Mouse (Mus musculus) cerebellum, adult 2 months (tissue): ENCODE results near the gene Thsd4.

Experiments
- CTCF ChIP-seq: fragments of 200-500 bp; IDR thresholded peaks from 2 replicates; pipeline ENCODE4 v1.5.1; 2011; ENCODE audit warnings: low read depth, mild to moderate bottlenecking, control low read depth, low read length, moderate library complexity, borderline replicate concordance; ENCODE audit not compliant: insufficient read depth
- POLR2A ChIP-seq: fragments of 200-500 bp; IDR thresholded peaks from 2 replicates; pipeline ENCODE4 v1.6.1; 2011; ENCODE audit warnings: low read length, control low read depth, borderline replicate concordance; ENCODE audit not compliant: insufficient read depth

GRCm38 (mm10) chr9:60176311-60176710 is 345.5 kb downstream of the Thsd4 start:
- no peak for TF ChIP-seq POLR2A
- TF ChIP-seq CTCF: no peak
